Mouse (Mus musculus): Measurements from ENCODE around the gene Ablim1. TPM values are rescaled to one million over a fixed set of nuclear protein-coding genes. Genes with fewer than 3 reads are reported as not detected.

Ablim1 gene
- total and polyA plus RNA-seq, 2 experiments from 2014 or later: 44.7 to 71.7 TPM

DNA sequence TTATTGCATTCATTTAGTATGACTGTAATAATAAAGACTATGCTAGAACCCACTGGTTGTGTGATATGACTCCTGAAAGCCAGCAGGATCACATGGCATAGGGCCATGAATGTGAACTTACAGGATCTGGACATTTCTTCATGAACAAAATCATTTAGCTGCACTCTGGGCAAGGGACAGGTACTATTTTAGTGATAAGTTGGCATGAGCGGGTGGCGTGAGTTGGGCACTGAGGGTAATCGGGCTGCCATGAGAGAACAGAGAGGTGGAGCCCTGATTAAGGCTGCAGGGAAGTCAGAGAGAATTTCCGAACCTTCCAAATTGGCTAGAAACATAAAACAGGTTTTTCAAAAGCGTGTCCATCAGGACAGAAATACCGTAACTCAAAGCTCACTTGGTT, 37.7 kb downstream of the Ablim1 start:
- ATAC-seq: no peak
- Histone ChIP-seq H3K27ac (no peak overlapping the region), H3K9me3 (ENCODE audit: low read length) (no peaks in the 10 kb centered on the region), H3K27me3 (ENCODE audit: insufficient read depth, low read length) (no peaks in the 10 kb centered on the region), H3K4me2 (ENCODE audit: low read depth, low read length) (no peak overlapping the region), H3K4me3 (ENCODE audit: low read length) (no peak overlapping the region), H3K4me1 (ENCODE audit: insufficient read depth, low read length) (peaks cover 8% of the 10 kb centered on the region; the same call in 1 of the 2 replicates), H3K9ac (replicated peaks; ENCODE audit: low read length) (no peak overlapping the region), H3K36me3 (ENCODE audit: insufficient read depth, low read length) (no peaks in the 10 kb centered on the region)
- WGBS: 71% methylated on average over 6 of the region's 6 CpGs
- DNase-seq (ENCODE audit: low spot score): no peak
- TF ChIP-seq CTCF (IDR thresholded peaks at IDR 0.05; ENCODE audit: low read depth): no peak

DNA sequence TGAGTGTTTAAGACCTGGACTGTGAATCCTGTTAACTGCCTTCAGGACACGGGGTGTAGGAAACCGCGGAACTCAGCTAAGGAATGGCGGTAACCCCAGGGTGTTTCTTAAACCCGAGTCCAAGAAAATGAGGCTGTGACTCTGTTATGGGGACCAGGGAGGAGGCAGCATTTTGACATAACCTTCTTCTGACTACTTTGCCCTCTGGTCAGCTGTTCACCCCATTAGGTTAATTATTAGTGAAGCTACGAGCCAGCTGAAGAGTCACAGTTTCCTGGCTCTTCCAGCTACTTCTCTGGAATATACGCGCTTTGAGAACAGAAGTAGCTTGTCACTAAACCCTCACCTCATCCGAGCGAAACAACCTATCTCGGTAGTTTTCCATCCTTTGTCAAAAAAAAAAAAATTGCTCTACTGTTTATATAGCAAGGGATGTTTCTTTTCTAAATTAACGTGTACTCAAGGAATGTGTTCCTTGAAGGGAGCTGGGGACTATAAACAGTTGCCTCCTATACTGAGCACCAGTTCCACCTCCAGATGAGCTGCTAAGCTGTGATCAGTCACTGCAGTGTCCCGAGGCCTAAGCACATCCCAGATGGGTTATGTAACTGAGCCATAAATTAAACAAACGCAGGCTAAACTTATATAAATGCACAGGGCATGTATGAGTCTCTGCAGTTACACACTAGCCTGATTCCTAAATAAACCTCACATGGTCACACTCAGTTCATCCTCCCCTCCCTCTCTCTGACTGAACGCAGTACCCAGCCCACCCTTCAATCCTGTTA, 39.4 kb downstream of the Ablim1 start:
- DNase-seq (ENCODE audit: low spot score) (no peak), ATAC-seq (no peak)
- Histone ChIP-seq H3K9ac (replicated peaks; ENCODE audit: low read length) (no peak overlapping the region), H3K4me1 (ENCODE audit: insufficient read depth, low read length) (peaks cover 8% of the 10 kb centered on the region; the same call in 1 of the 2 replicates), H3K27ac (no peak overlapping the region), H3K27me3 (ENCODE audit: insufficient read depth, low read length) (no peaks in the 10 kb centered on the region), H3K36me3 (ENCODE audit: insufficient read depth, low read length) (no peaks in the 10 kb centered on the region), H3K4me3 (ENCODE audit: low read length) (0 out of 2 replicates have a peak overlapping the region, but pooled peaks have one; percentile 0), H3K4me2 (ENCODE audit: low read depth, low read length) (peak overlapping the region; percentile 43), H3K9me3 (ENCODE audit: low read length) (no peaks in the 10 kb centered on the region)
- WGBS: 49% methylated on average over 15 of the region's 15 CpGs
- no peak for TF ChIP-seq CTCF (IDR thresholded peaks at IDR 0.05; ENCODE audit: low read depth)

DNA sequence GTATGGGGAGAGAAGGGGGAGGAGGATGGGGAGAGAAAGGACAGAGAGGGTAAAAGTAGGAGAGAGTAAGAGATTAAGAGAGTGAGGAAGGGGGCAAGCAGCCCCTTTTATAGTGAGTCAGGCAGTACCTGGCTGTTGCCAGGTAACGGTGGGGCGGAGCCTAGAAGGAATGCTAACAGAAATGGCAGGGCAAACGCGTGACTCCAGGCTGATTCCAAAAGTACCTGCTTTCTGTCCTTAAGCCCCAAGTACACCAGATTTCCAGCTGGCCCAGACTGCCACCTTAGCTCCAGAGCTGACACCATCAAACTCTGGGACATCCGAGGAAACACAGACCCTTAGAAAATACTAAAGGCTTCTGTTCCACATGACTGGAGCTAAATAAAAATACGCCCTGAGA, 40.0 kb downstream of the Ablim1 start:
- no peak; the same call in 1 of the 2 replicates for ATAC-seq
- Histone ChIP-seq H3K4me3 (ENCODE audit: low read length) (0 out of 2 replicates have a peak overlapping the region, but pooled peaks have one; percentile 0), H3K9me3 (ENCODE audit: low read length) (no peaks in the 10 kb centered on the region), H3K4me1 (ENCODE audit: insufficient read depth, low read length) (peaks cover 9% of the 10 kb centered on the region; the same call in 1 of the 2 replicates), H3K9ac (replicated peaks; ENCODE audit: low read length) (no peak overlapping the region), H3K27ac (no peak overlapping the region), H3K27me3 (ENCODE audit: insufficient read depth, low read length) (no peaks in the 10 kb centered on the region), H3K36me3 (ENCODE audit: insufficient read depth, low read length) (no peaks in the 10 kb centered on the region), H3K4me2 (ENCODE audit: low read depth, low read length) (peak overlapping the region; percentile 43)
- 20% methylated on average over 6 of the region's 6 CpGs for WGBS
- DNase-seq (ENCODE audit: low spot score): no peak
- TF ChIP-seq CTCF (IDR thresholded peaks at IDR 0.05; ENCODE audit: low read depth): no peak

DNA sequence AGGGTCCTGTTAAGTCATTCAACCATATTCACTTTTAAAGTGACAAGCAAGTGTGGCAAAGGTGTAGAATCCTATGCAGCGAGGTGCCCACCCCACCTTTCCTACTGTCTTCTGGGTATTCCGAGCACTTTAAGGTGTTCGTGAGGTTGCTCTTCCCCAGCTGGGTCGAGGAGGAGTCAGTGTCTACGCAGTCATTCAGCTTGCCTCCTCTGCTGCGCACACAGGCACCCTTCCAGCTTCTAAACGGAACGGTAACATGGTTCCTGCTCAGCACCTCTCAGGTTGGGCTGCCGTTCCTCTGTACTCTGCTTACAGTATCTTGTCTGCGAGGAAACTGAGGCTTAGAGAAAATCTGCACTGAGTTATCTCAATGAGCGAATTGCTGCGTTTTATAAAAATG, 40.4 kb downstream of the Ablim1 start:
- no peak for TF ChIP-seq CTCF (IDR thresholded peaks at IDR 0.05; ENCODE audit: low read depth)
- H3K36me3 ChIP-seq (ENCODE audit: insufficient read depth, low read length): no peaks in the 10 kb centered on the region
- H3K4me1 ChIP-seq (ENCODE audit: insufficient read depth, low read length): peaks cover 13% of the 10 kb centered on the region; the same call in 1 of the 2 replicates
- WGBS: 46% methylated on average over 12 of the region's 12 CpGs
- DNase-seq (ENCODE audit: low spot score) (no peak), ATAC-seq (no peak)
- H3K27me3 ChIP-seq (ENCODE audit: insufficient read depth, low read length): no peaks in the 10 kb centered on the region
- H3K9me3 ChIP-seq (ENCODE audit: low read length): no peaks in the 10 kb centered on the region
- H3K27ac ChIP-seq: no peak overlapping the region
- H3K9ac ChIP-seq (replicated peaks; ENCODE audit: low read length): no peak overlapping the region
- peak overlapping the region; percentile 43; the same call in 1 of the 2 replicates for H3K4me2 ChIP-seq (ENCODE audit: low read depth, low read length)
- H3K4me3 ChIP-seq (ENCODE audit: low read length): 0 out of 2 replicates have a peak overlapping the region, but pooled peaks have one; percentile 0

DNA sequence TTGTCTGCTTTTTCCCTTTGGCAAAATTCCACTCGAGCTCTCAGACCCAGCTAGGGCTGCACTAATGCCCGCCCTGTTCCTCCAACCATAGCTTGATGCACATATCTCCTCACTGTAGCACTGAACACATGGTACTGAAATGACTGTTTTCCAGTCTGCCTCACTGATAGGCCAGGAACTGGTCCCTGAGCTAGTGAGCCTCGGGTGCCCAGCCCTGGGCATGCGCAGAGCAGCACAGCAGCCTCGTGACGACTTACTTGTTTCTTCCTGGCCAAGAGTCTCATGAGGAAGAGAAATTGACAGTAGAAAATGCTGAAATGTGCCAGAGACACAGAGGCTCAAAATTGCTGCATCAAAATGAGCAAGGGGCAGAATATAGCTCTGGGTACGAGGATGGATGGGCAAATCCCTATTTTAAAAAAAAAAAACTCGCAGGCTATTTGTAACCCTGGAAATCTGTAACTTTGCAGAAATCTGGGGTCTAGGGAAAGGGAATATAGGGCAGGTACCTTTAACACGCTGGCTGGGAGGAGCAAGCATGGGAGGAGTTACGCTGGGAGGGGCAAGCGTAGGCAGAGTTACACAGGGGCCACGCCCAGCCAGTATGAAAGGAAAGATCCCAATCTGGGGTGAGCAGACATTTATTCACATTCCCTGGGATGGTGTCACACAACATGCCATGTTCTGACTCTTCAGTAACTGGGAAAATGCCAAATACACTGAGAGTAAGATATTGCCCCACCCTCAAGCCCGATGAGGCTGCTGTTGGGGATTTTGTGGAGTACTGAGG, 41.7 kb downstream of the Ablim1 start:
- TF ChIP-seq CTCF (IDR thresholded peaks at IDR 0.05; ENCODE audit: low read depth): no peak
- WGBS: 43% methylated on average over 13 of the region's 13 CpGs
- Histone ChIP-seq H3K27ac (no peak overlapping the region), H3K27me3 (ENCODE audit: insufficient read depth, low read length) (no peaks in the 10 kb centered on the region), H3K9ac (replicated peaks; ENCODE audit: low read length) (no peak overlapping the region), H3K9me3 (ENCODE audit: low read length) (no peaks in the 10 kb centered on the region), H3K36me3 (ENCODE audit: insufficient read depth, low read length) (no peaks in the 10 kb centered on the region), H3K4me3 (ENCODE audit: low read length) (no peak overlapping the region), H3K4me1 (ENCODE audit: insufficient read depth, low read length) (peaks cover 16% of the 10 kb centered on the region; the same call in 1 of the 2 replicates), H3K4me2 (ENCODE audit: low read depth, low read length) (0 out of 2 replicates have a peak overlapping the region, but pooled peaks have one; percentile 10)
- ATAC-seq (peak; percentile 71), DNase-seq (ENCODE audit: low spot score) (peak; percentile 55)

DNA sequence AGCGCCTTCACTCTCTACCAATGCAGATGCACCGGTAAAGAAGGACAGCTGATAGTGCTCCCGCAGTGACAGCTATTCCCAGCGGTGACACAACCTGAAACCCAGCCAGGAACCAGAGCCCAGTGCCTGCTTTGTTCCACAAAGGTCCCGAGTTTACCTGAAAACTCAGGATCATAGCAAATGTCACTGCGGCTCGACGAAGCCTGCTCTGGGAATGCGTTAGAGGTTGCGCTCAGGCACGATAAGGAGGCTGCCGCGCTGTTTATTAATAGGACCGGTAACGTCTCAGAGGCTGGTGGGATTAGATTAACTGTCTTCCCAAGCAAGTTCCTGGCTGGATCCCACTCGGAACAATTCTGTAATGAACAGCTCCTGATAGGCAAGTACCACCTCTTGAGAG, 43.0 kb downstream of the Ablim1 start:
- TF ChIP-seq CTCF (IDR thresholded peaks at IDR 0.05; ENCODE audit: low read depth): no peak
- DNase-seq (ENCODE audit: low spot score): no peak
- no peak overlapping the region for H3K4me3 ChIP-seq (ENCODE audit: low read length)
- no peaks in the 10 kb centered on the region for H3K27me3 ChIP-seq (ENCODE audit: insufficient read depth, low read length)
- H3K9me3 ChIP-seq (ENCODE audit: low read length): no peaks in the 10 kb centered on the region
- H3K36me3 ChIP-seq (ENCODE audit: insufficient read depth, low read length): no peaks in the 10 kb centered on the region
- peaks cover 20% of the 10 kb centered on the region; the same call in 1 of the 2 replicates for H3K4me1 ChIP-seq (ENCODE audit: insufficient read depth, low read length)
- no peak overlapping the region for H3K27ac ChIP-seq
- 61% methylated on average over 16 of the region's 16 CpGs for WGBS
- ATAC-seq: no peak
- no peak overlapping the region for H3K4me2 ChIP-seq (ENCODE audit: low read depth, low read length)
- H3K9ac ChIP-seq (replicated peaks; ENCODE audit: low read length): no peak overlapping the region

Measured in hindbrain, postnatal 0 days (tissue).